Mouse (Mus musculus): ENCODE measurements at regions not wholly inside any gene's neighbourhood (a gene's known extent, or its start where the extent isn't known, plus 50 kb on each side); places are given as distances from the start of the nearest gene placed in this dataset.

DNA sequence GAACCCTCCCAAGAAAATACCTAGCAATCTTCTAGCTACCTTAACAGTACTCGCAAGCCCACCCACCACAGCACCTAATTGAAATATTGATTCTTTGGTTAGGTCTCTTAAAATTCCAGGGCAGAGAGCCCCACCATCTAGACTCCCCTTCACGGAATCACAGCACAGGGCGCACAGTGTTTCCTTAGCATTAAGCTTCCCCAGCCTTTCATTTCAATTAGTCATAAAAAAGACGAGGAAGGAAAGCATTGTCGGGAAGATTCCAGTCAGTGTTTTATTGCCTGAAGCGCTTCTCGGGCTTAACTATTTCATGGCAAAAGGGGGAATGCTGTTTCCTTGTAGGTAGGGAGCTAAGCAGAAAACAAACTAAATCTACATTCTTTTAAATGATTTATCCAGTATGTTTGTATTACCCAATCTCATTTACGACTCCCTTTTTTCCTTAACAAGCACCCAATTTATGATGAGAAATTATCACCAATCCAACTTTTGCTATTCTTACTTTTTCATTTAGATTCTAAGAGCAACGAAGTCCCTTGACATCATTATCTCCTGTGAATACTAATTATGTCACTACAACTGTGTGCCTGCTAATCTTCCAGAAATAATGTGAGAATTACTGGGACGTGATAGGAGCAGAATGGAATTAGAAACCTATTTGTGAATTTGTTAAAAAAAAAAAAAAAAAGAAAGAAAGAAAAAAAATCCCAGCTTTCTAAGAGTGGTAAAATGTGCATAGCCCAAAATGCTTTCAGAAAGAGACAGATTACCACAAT is 312.6 kb downstream of the Qdpr start:
- ATAC-seq (ENCODE audit: insufficient number of reproducible peaks, low FRiP score, low TSS enrichment), result no peak

DNA sequence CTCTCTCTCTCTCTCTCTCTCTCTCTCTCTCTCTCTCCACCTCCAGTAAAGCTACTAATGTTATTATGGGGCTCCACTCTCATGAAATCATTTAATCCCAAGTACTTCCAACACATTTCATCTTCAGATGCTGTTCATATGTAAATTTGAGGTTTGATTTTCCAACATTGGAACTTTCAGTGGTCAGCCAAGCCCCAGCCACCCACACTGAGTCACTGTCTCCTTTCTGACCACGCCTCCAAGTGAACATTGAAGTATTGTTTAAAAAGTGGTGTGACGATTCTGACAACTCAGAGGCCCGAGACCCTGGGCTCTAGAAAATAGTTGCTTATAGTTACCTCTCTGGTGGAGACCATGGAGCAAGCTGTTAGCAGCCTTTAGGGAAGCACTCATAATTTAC is 313.3 kb downstream of the Qdpr start:
- no peak for ATAC-seq (ENCODE audit: insufficient number of reproducible peaks, low FRiP score, low TSS enrichment)

DNA sequence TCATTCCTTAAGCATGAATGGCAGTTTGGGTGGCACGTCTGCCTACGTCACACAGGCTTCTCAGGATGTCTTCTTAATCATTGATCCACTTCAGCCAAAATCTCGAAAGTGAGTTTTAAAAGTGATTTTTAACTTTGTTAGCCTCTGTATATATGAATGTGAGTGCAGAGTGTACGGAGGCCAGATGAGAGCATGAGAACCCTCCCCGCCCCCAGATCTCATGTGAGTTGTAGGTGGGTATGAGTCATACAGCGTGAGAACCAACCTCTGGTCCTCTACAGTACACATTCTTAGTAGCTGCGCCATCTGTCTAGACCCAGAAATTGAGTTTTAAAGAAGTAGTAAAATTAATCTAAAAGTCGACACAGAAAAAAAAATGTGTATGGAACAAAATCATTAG is 322.1 kb downstream of the Qdpr start:
- no peak for ATAC-seq (ENCODE audit: insufficient number of reproducible peaks, low FRiP score, low TSS enrichment)

DNA sequence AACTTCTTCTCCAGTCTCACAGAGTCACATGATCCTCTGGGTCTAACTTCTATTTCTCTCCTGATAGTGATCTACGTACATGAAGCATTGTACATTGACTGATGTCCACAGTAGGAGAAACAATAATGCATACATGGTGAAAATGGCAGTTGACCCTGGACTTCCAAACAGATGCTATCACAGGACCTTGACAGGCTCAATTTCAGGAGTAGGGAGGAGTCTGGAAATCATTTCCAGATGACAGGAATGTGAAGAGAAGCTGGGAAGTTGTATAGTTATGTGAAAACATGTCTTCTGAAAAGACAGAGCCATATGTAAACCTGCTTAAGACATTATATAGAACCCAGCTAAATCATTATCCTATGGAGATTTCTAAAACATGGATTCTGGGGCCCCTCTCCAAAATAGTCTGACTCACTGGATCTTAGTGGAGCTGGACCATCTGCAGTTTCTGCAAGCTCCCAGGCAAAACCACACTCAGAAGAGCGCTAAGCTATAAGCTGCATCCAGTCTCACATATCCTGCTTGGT is 322.3 kb upstream of the Ldb2 start:
- no peak for ATAC-seq (ENCODE audit: insufficient number of reproducible peaks, low FRiP score, low TSS enrichment)

DNA sequence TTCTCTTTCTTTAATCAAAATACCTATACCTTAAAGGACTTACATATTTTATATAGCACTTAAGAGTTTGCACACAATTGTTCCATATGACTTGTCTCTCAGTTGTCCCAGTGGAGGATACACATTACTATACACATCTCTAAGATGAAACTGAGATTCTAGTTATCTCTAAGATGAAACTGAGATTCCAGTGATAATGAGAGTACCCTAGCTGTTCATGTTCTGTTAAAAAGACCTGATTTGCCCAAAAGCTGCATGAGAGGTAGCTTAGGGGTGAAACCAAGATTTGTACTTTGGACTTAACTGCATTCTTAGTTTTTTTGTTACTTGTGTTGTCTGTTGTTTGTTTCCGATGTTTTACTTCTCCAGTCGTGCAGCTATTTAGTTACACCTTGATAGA is 320.3 kb upstream of the Ldb2 start:
- no peak for ATAC-seq (ENCODE audit: insufficient number of reproducible peaks, low FRiP score, low TSS enrichment)

DNA sequence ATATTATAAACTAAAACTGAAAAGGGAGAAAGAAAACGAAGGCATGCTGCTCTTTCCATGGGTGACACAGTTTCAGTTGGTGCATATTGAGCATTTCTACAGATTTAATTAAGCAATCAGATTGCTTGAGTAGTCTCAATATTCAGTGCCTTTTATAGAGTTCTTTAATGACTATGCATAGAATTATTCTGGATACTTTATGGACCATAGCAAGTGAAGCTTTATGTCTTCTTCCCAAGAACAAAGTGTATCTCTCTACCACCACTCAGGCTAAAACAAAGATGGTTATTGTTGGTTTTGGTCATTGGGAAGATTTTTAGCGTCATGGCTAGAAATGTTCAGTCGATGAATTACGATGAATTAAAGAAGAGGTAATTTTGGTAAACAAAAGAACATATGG is 311.8 kb upstream of the Ldb2 start:
- ATAC-seq (ENCODE audit: insufficient number of reproducible peaks, low FRiP score, low TSS enrichment), result no peak

DNA sequence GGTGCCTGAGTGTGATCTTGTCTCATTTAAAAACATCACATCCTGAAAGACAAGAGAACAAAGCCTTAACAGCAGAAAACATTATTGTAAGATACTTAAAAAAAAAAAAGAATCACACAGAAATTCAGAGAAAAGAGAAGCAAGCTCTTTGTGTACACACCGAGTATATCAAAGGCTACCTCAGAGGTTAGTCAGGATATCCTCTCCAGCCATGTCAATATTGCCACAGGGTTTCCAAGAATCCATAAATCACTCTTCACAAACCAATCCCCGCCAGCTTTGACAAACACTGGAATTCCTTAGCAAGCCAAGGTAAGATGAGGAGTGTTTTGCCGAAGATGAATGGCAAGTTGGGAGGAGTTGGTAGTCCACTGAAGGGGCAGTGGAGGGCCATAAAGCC is 311.3 kb upstream of the Ldb2 start:
- no peak for ATAC-seq (ENCODE audit: insufficient number of reproducible peaks, low FRiP score, low TSS enrichment)

DNA sequence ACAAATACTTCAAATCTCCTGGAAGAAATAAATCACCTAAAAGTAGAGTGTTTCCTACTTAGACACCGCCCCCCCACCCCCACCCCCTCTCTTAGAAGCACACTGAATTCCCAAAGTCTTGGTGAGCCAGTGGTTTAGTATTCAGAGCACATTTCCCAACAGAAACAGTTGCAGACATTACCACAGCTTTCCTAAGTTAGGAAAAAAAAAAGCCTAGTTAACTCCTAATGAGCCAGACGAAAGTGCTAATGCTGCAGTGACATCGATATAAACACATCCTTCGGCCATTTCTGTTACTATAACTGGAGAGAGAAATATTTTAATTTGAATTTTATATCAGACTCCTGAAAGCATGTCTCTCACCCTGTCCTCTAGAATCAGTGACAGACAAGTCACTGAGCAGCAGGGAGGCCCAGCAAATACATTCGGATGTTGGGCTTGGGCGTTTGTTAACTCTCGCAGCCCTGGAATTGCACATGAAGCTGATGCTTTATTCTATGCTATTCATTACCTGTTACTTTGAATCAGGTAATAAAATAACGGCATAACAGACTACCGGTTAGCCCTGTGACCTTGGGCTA is 305.8 kb upstream of the Ldb2 start:
- no peak for ATAC-seq (ENCODE audit: insufficient number of reproducible peaks, low FRiP score, low TSS enrichment)

DNA sequence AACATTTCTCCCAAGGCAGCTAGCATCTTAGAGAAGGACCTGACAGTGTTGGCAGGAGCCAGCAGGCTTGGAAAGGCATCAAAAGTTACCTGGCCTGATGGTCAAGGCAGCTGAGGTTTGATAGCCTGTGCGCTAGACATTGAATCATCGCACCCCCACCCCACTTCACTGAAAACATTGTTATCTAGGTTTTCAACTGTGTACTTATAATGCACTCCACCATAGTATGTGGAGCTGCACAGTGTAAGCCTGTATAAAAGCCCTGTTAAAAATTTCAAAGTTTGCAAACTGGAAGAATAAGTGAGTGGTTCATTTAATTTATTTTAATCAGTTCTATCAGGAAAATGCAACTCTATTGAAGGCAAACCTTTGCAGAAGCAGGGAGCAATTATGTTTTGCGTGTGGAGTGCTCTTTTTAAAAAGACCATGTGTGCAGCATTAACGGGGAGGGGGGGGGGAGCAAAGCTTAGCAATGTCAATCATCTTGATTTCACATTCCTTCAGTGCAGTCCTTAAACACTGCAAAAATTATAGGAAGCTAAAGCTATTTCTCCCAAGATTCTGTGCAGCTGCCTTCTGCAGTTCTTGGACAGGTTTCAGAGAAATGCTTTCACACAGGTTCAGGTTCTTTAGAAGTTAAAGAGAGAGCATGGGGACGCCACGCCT is 304.4 kb upstream of the Ldb2 start:
- no peak for ATAC-seq (ENCODE audit: insufficient number of reproducible peaks, low FRiP score, low TSS enrichment)

DNA sequence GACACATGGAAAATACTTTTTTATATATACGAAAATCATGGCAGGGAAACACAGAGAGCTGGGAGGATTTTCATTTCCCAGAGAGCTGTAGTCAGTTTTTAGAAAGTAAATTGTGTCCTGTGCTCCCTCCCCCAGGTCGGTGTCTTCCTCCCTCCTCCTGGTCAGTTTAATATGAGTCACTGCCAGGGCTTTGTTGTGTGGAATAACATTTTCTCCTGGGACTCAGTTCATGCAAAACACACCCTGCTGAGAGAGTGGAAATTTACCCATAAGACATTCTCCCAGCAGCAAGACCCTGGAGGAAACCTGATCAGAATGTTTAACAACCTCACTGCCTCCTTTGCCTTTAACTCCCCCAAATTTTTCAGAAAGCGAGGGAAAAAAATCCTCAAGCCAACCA is 303.2 kb upstream of the Ldb2 start:
- no peak for ATAC-seq (ENCODE audit: insufficient number of reproducible peaks, low FRiP score, low TSS enrichment)

DNA sequence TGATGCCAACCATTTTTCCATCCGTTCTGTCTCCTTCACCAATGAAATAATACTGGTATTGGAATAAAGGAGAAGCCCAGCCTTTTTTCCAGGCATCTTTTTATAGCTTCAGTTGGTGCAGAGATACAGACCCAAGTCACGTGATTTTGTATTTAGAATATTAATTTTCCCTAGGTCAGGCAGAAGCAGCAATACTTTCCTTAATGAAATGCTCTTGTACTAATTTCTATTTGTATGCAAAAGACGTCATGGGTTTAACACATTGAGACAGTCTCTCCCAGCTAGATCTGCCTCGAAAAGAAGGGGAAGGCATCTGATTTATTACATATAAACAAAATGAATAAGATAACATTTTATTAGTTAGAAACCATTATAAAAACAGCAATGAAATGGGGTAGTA is 302.3 kb upstream of the Ldb2 start:
- no peak for ATAC-seq (ENCODE audit: insufficient number of reproducible peaks, low FRiP score, low TSS enrichment)

DNA sequence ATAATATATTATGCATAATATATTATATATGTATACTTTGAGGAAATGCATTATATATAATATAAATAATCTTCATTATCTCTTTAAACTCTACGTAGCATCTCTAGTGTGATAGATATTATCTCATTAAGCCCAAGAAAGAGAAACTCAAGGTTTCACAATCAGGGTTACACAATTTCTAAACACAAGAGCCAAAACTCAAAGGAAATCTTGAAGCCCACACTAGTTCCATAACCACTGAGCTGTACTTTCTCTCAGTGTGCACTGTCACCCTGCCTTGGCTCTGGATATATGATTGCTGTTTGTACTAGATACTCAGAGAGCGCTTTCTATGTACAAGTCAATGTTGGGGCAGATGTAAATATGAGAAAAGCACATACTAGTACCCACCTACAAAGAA is 299.6 kb upstream of the Ldb2 start:
- no peak for ATAC-seq (ENCODE audit: insufficient number of reproducible peaks, low FRiP score, low TSS enrichment)

DNA sequence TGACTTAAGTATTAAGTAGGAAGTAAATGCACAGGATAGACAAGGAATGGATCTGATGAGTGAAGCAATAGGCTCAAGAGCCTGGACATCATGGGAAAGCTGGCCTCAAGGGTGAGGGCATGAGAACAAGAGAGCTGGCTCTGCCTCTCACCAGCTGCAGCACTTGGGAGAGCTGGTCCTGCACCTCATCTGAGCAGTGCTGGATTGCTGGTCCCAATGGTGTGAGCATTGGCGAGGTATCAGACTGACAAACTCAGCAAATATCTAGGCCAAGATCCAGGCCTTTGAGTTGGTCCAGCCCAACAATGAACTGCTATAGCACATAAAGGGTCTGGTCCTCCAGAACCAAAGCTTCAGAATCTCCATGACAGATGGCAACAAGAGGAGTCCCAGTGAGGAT is 298.5 kb upstream of the Ldb2 start:
- no peak for ATAC-seq (ENCODE audit: insufficient number of reproducible peaks, low FRiP score, low TSS enrichment)

DNA sequence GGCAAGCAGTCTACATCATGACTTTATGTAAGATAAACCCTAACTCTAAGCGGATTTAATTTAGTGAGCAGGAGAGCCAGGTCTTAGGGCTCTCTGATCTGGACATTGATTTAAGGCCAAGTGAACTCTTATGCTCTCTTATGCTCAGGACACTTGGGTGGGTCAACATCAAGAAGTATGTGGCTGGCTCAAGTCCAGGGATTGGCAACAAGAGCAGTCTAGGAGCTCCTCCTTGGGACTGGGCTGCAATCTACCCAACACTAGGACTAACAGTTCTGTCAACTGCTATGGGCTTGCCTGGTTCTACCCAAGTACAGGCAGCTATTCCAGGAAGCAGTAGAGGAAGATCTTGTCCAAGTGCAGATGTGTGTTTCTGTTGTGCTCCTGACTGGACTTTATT is 285.3 kb upstream of the Ldb2 start:
- ATAC-seq (ENCODE audit: insufficient number of reproducible peaks, low FRiP score, low TSS enrichment), result no peak

DNA sequence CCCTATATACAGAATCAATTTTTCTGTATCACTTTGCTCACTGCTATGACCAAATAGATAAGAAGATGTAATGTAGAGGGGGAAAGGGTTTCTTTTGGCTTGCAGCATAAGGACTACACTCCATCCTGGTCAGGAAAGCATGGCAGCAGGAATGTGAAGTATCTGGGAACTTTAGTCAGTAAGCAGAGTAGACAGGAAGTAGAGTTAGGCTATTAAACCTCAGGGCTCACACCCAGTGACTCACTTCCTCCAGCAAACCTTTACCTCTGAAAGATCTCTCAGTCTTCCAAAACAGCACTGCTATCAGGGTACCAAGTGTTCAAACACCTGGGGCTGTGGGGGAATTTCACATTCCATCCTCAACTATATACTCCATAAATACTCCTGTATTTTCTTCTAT is 283.1 kb upstream of the Ldb2 start:
- no peak for ATAC-seq (ENCODE audit: insufficient number of reproducible peaks, low FRiP score, low TSS enrichment)

DNA sequence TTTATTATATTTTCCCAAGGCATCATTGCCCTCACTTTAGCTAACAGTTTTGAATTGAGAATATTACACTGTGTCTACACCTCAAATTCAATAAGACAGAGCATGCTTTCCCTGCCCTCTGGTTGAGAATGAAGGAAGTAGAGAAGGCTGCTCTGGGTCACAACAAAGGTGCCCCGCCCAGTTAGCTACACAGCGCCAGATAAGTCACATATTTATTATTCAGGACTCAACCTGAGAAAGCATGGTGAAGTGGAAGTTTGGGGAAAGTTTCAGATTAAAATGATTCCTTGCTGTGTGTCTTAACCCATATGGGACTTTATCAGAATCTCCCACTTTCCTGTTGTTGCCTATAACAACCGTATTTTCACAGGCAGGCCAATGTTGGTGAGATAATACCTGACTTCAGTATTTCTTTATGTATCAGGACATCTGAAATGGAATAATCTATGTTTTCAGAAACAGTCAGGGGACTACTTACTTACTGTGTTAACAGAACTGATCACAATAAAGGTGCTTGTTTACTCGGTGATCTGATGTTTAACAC is 276.9 kb upstream of the Ldb2 start:
- no peak for ATAC-seq (ENCODE audit: insufficient number of reproducible peaks, low FRiP score, low TSS enrichment)

DNA sequence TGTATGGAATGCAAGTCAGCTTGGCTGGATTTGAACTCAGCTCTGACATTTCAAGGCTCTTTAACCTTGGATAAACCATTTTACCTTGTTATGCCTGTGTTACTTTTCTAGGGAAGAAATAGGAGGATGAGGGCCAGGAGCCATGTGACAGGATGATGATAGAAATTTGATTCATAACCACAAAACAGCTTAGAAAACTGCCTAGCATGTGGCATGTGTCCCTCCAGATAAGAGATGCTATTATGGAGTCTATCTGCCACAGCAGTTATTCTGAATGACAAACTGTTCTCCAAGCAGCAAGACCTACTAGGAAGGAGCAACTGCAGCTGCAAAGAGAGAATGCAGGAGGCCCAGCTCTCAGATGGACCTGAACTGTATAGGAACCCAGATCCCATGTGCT is 275.7 kb upstream of the Ldb2 start:
- ATAC-seq (ENCODE audit: insufficient number of reproducible peaks, low FRiP score, low TSS enrichment), result no peak

DNA sequence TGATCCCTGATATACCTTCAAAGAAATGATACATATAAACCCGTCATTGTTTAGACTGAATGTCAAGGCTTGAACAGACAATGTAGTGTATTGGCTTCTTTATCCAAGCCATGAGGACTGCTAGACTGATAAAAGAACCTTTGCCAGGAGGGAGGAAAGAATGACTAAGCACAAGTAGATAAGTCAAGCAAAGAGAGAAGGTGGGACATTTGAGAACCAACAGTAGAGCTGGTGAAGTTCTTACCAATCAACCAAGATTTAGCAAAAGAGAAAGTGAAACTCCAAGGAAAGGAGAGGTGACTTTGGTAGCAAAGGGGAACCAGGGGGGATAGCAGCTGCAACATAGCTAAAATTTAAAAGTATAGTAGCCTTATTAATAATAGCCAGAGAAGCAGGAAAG is 273.0 kb upstream of the Ldb2 start:
- no peak for ATAC-seq (ENCODE audit: insufficient number of reproducible peaks, low FRiP score, low TSS enrichment)

DNA sequence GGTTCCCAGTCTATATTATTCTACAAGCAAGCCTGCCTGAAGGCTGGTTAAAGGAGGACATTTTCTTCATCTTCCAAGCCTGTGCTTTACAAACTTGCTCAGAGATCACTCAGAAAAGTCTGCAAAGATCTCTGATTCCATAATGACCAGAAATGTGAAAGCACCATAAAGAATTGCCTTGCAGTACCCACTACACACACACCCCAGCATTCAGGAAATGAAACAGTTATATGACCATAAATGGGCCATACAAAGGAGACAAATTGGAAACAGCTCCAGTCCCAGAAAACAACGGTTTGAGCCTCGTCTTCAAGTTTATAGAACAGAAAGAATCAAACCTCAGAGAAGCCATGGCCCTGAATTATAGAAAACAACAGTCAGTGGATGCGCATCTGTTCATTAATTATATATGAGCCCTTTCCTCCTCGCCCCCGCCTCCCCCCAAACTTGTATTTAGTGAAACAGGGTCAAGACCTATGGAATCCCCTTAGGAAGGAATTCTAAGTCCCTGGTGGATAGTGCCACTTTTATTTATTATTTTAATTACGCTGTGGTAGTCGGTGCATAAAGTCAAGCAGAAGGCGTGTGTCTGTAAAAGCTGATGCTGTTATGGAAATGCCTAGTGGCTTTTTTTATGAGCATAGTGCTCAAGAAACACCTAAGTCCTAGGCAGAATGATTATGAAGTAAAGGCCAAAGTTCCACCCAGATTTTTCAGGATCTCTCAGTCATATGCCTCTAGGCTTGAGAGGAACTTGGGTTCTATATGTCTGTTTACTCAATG is 266.6 kb upstream of the Ldb2 start:
- no peak for ATAC-seq (ENCODE audit: insufficient number of reproducible peaks, low FRiP score, low TSS enrichment)

DNA sequence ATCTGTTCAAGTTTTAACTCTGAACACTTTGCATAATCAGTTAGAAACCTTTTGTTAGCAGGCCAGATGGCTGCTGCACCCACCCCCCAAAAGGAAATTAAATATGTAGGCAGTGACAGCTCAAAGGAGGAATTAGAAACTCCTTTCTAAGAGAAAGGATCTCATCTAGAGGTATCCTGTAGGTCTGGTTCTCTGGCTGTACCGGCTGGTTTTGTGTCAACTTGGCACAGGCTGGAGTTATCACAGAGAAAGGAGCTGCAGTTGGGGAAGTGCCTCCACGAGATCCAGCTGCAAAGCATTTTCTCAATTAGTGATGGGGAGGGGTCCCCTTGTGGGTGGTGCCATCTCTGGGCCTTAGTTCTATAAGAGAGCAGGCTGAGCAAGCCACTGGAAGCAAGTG is 263.1 kb upstream of the Ldb2 start:
- ATAC-seq (ENCODE audit: insufficient number of reproducible peaks, low FRiP score, low TSS enrichment), result no peak
